Mouse (Mus musculus): ENCODE data around the gene Mptx2.
"Not testable (repeated sequence)": the region's sequence is repeated elsewhere in the genome, so short reads cannot be mapped to it uniquely, and the experiment has no call there.

The Mptx2 gene

GRCm38 (mm10) chr1:173277677-173278076, at the start of gene Mptx2:
Gene Mptx2 (minus strand): TSS chr1:173277777.
- DNase-seq (ENCODE audit: low read depth, low spot score), result no peak

GRCm38 (mm10) chr1:173326552-173326951, 49.0 kb upstream of the Mptx2 start:
- no peak for DNase-seq (ENCODE audit: low read depth, low spot score)

- no peak for DNase-seq (ENCODE audit: low read depth, low spot score)
Measured at GRCm38 (mm10) chr1:173325395-173325794, 47.8 kb upstream of the Mptx2 start.

GRCm38 (mm10) chr1:173324961-173325360, 47.4 kb upstream of the Mptx2 start:
- DNase-seq (ENCODE audit: low read depth, low spot score), result no peak

- no peak for DNase-seq (ENCODE audit: low read depth, low spot score)
Measured at GRCm38 (mm10) chr1:173323839-173324585, 46.4 kb upstream of the Mptx2 start.

GRCm38 (mm10) chr1:173322249-173322627, 44.7 kb upstream of the Mptx2 start:
- DNase-seq (ENCODE audit: low read depth, low spot score), result no peak

GRCm38 (mm10) chr1:173321593-173322248, 44.1 kb upstream of the Mptx2 start:
- no peak for DNase-seq (ENCODE audit: low read depth, low spot score)

- DNase-seq (ENCODE audit: low read depth, low spot score), result no peak
Measured at GRCm38 (mm10) chr1:173317925-173318477, 40.4 kb upstream of the Mptx2 start.

GRCm38 (mm10) chr1:173315725-173316124, 38.1 kb upstream of the Mptx2 start:
- no peak for DNase-seq (ENCODE audit: low read depth, low spot score)

- not testable (repeated sequence) for DNase-seq (ENCODE audit: low read depth, low spot score)
Measured at GRCm38 (mm10) chr1:173313535-173314050, 36.0 kb upstream of the Mptx2 start.

- DNase-seq (ENCODE audit: low read depth, low spot score), result not testable (repeated sequence)
Measured at GRCm38 (mm10) chr1:173302795-173303194, 25.2 kb upstream of the Mptx2 start.

GRCm38 (mm10) chr1:173265701-173266100, 11.9 kb downstream of the Mptx2 start, which contains the start of gene Olfr418:
Gene Olfr418 (plus strand): TSS chr1:173266001.
- no peak for DNase-seq (ENCODE audit: low read depth, low spot score)

- DNase-seq (ENCODE audit: low read depth, low spot score), result no peak
Measured at GRCm38 (mm10) chr1:173249888-173250287, 27.7 kb downstream of the Mptx2 start.

- not testable (repeated sequence) for DNase-seq (ENCODE audit: low read depth, low spot score)
Measured at GRCm38 (mm10) chr1:173237004-173237403, 40.6 kb downstream of the Mptx2 start.

- no peak for DNase-seq (ENCODE audit: low read depth, low spot score)
Measured at GRCm38 (mm10) chr1:173227081-173227480, 50.5 kb downstream of the Mptx2 start, which contains the start of gene Fcer1a. Gene Fcer1a (minus strand): TSS chr1:173227214.

Measured in c-Kit-negative CD71-positive TER-119-positive erythroid progenitor cells, embryonic 14.5 days (primary cell).